Mouse (Mus musculus) large intestine, adult 2 months (tissue): ENCODE data around the gene Fam129c. TPM values are rescaled to one million over a fixed set of nuclear protein-coding genes. Genes with fewer than 3 reads are reported as not detected.

Source experiments
- DNase-seq: peaks from one replicate; pipeline ENCODE4 v3.0.0-alpha.2; 2012; ENCODE audit warnings: low read depth, low spot score
- WGBS: fragments of 180-500 bp; shearing (Covaris S2); methylation state at CpG from one replicate; pipeline ENCODE4 v1.1.7; 2018; 5-methylcytosine and 5-hydroxymethylcytosine counted together
- polyA plus RNA-seq: library from polyadenylated mRNA; depleted of rRNA; stranded (reverse); fragments of >200 nt; gene quantifications from 2 replicates; pipeline ENCODE4 v1.2.3, GENCODE M21; 2012; rRNA removed

Gene Fam129c
- 3.3 and 4.1 TPM in 2 replicates for polyA plus RNA-seq

- 89% methylated on average over 3 of the region's 3 CpGs for WGBS
- no peak for DNase-seq
Measured at GRCm38 (mm10) chr8:71597451-71597850, at the start of gene Fam129c. Gene Fam129c (plus strand): TSS chr8:71597648.

DNA sequence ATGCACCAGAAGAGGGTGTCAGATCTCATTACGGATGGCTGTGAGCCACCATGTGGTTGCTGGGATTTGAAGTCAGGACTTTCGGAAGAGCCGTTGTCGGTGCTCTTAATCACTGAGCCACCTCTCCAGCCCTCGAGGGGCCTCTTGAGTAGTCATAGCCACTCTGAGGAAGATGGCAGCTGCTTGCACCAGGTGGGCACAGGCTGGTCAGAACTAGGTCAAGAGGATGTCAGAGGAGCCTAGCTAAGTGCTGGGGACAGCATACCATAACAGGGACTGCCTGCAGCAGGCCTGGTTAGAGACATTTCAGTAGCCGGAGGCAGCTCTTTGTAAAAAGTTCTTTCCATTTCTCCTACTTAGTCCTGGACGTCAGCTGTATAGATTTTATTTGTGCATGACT lies 46.7 kb upstream of the Fam129c start:
- DNase-seq = no peak
- 64% methylated on average over 7 of the region's 7 CpGs for WGBS

GRCm38 (mm10) chr8:71552770-71553169 lies 44.7 kb upstream of the Fam129c start:
- 59% methylated on average over 6 of the region's 6 CpGs for WGBS
- no peak for DNase-seq

- DNase-seq = no peak
- 68% methylated on average over 6 of the region's 6 CpGs for WGBS
Measured at GRCm38 (mm10) chr8:71554001-71554400, 43.4 kb upstream of the Fam129c start.

DNA sequence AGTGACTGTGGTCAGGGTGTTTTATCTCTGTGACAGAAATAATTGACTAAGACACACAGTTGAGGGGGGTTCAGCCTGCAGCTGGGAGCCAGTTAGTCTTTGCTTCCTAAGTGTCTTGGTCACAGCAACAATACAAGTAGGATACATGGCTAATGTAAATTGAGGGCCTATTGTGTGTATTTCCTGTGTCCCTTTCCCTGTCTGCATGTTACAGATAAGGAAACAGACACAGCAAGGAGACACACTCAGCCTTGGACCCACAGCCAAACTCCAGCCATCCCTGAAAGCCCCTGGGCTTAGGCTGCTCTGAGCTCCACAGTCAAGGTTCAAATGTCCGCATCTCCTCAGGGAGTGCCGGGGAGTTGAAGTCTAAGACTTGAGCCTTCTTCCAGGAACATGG lies 42.8 kb upstream of the Fam129c start:
- 87% methylated on average over 2 of the region's 2 CpGs for WGBS

GRCm38 (mm10) chr8:71558071-71558957 lies 39.1 kb upstream of the Fam129c start, which contains the start of gene Tmem221:
Gene Tmem221 (minus strand): TSS chr8:71558871.
- no peak for DNase-seq

More for the DNA sequence above, 42.8 kb upstream of the Fam129c start:
- no peak for DNase-seq

GRCm38 (mm10) chr8:71558958-71559690 lies 38.3 kb upstream of the Fam129c start:
- 5% methylated on average over 24 of the region's 24 CpGs for WGBS
- no peak for DNase-seq

More at GRCm38 (mm10) chr8:71558071-71558957, 39.1 kb upstream of the Fam129c start, which contains the start of gene Tmem221:
- WGBS = 4% methylated on average over 70 of the region's 70 CpGs

DNA sequence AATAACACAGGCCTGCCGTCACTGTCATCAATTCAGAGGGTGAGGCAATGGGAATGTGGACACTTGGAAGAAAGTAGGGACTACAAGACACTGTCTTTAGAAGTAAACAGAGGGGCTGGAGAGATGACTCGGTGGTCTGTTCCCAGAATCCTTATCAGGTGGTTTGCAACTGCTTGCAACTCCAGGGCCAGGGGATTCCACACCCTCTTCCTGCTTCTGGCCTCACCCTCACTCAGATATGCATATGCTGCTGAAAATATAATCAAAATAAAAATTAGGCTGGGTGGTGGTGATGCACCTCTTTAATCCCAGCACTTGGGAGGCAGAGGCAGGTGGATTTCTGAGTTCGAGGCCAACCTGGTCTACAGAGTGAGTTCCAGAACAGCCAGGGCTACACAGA lies 37.4 kb upstream of the Fam129c start:
- DNase-seq = no peak
- WGBS = 78% methylated on average over 3 of the region's 3 CpGs

DNA sequence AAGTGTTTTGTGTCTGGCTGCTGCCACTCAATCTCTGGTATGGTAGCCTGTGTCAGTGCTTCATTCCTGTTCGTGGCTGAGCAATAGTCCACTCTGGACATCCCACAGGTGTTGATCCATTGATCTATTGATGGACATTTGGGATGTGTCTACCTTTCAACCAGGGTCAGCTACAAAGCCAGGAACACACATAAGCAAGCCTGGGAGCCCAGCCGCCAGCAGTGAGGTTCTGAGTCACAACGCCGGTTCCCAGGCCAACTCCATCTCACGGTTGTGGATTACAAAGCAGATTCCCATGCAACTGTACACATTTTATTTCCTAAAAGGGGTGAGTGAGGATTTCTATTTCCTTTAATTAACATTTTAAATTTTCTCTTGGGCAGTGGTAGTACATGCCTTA lies 36.7 kb upstream of the Fam129c start:
- DNase-seq = no peak
- WGBS = 89% methylated on average over 5 of the region's 5 CpGs

GRCm38 (mm10) chr8:71561401-71561800 lies 36.0 kb upstream of the Fam129c start:
- DNase-seq = no peak
- WGBS = 5% methylated on average over 15 of the region's 15 CpGs

DNA sequence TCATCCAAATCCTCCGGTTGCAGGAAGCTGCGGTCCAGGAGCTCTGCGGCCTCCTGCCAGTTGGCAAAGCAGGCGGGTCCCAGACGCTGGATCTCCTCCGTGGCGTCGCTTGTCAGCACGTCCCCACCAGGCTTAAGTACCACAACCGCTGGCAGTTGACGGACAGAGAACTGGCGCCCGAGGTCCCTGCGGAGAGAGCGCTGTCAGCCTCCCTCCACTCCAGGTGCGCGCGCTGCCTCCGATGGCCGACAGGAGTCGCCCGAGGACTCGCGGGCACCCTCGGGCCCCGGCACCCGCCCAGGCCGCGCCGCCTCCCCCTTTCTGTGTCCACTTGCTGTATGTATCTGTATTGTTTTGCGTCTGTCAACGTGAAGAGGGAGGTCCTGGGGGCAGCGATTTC lies 34.7 kb upstream of the Fam129c start:
- 1% methylated on average over 33 of the region's 33 CpGs for WGBS
- no peak for DNase-seq

DNA sequence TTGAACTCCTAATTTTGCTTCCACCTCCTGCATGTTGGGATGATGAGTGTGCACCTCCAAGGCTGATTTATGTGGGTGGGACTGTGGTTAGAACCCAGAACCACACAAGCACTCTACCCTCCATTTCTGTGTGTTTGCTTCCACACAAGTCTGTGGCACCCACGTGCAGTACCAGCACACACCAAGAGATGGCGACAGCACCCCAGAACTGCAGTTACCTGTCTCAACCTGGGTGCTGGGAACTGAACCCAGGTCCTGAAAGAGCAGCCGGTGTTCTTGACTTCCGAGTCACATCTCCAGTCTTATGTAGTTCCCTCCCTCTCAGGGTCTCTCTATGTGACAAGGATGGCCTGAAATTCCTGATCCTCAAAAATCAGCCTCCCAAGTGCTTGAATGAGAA lies 33.5 kb upstream of the Fam129c start:
- DNase-seq = no peak
- 89% methylated on average over 4 of the region's 4 CpGs for WGBS

DNA sequence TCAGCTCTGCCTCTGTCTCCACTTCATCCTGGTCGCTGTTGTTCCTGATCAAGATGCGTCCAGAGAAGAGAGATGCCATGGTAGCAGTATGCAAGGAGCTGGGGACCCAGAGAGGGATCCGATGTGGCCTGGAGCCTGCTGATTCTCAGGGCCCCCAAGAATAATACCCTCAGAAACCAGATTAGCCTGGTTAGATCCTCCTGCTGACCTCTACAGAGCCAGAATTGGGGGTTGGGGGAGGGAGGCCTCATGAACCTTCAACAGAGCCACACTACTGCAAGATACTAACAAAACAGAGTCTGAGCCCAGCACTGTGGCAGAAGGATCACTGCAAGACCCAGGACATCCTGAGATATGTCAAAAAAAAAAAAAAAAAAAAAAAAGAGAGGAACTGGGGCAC lies 30.9 kb upstream of the Fam129c start, which contains the start of gene Nxnl1:
Gene Nxnl1 (minus strand): TSS at position 101 of the 400 bp plus-strand sequence.
- no peak for DNase-seq
- WGBS = 85% methylated on average over 3 of the region's 3 CpGs

- no peak for DNase-seq
- 72% methylated on average over 7 of the region's 7 CpGs for WGBS
Measured at GRCm38 (mm10) chr8:71567587-71567986, 29.9 kb upstream of the Fam129c start.

- DNase-seq = no peak
- WGBS = 16% methylated on average over 13 of the region's 13 CpGs
Measured at GRCm38 (mm10) chr8:71568387-71568937, 29.0 kb upstream of the Fam129c start, which contains the start of gene Slc27a1. Gene Slc27a1 (plus strand): TSS chr8:71568882.

DNA sequence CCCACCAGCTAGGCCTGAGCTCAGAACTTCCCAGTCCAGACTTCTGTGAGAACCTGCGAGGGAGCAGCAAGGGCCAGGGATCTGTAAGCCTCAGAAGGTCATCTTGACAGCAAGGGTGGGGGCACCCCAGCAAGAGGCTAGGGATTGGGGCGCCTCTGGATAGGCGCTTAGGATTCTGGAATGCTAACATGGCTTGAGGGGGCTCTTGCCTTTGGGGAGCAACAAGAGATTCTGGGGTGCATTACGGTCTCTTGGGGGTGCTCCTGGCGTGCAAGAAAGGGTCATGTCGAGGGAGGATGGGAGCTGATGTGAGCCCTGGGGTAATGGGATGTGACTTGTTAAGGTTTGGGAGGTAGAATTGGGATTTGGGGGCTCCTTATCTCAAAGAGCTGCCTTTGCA lies 28.5 kb upstream of the Fam129c start:
- DNase-seq = no peak
- WGBS = 30% methylated on average over 6 of the region's 6 CpGs

- peak; percentile 96 for DNase-seq
- WGBS = 2% methylated on average over 51 of the region's 51 CpGs
Measured at GRCm38 (mm10) chr8:71569366-71570290, 27.8 kb upstream of the Fam129c start.

DNA sequence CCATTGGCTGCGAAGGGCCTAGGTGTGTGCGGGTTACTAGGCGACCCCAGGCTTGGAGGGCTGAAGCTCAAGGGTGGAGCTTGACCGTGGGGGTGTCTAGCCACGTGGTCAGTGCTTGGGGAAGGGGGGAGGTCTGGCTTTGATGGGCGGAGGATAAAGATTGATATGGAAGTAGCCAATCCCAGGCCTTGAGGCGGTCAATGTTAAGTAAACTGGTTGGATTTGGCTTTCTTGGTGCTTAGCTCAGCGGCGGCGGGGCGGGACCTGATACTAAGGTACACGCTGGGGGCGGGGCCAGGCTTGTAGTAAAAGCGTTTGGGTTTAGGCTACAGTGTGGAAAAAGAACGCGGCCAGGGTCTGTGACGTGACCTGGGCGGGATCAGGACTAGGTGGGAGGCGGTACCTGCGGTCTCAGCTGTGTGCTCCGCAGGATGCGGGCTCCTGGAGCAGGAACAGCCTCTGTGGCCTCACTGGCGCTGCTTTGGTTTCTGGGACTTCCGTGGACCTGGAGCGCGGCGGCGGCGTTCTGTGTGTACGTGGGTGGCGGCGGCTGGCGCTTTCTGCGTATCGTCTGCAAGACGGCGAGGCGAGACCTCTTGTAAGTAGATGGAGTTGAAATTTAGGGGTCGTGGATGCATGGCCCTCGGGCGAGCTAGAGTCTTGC lies 27.0 kb upstream of the Fam129c start:
- DNase-seq = peak; percentile 95
- under 1% methylated on average over 41 of the region's 41 CpGs for WGBS

DNA sequence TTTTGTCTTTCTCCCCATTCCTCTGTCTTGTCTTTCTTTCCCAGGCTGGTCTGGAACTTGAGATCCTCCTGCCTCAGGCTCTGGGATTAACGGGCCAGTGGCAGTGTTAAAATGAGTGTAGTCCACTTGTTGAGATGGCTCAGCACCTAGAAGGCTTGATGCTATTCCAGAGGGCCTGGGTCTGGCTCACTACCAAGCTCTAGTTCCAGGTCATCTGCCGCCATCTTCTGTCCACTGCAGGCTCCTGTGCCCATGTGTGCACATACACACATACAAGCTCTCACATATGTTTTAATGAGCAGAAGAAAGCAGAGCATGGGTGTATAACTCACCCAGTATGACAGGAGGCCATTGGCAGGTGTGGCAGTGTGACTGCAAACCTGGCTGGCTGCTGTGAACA lies 25.4 kb upstream of the Fam129c start:
- DNase-seq = no peak
- 64% methylated on average over 2 of the region's 2 CpGs for WGBS
